8 mouse cellular contexts compared by ENCODE assay signal in genomic region chr2:11776415-11776814, GRCm38 (mm10). TPM values are rescaled to one million over a fixed set of nuclear protein-coding genes. Genes with fewer than 3 reads are reported as not detected.
DNase-seq lines count a peak whose midpoint lies in the region; ATAC-seq and TF ChIP-seq lines count a peak whose summit lies in the region.

No protein-coding gene starts in this region.

- in situ Hi-C loops in ES-E14 (cut with MboI; ENCODE audit: low sequenced_read_pairs in 2 of 2, unreplicated experiment in 2 of 2) = no loop called here

- DNase-seq in heart, adult 18-20 months = no peak
- no peak for DNase-seq in ES-E14 (ENCODE audit: low read depth, low spot score)
- DNase-seq in hindbrain, embryonic 10.5 days (ENCODE audit: low spot score) = no peak
- DNase-seq in midbrain, embryonic 10.5 days (ENCODE audit: low spot score) = no peak
- DNase-seq in cerebellum, adult 8-10 months = no peak
- no peak for DNase-seq in frontal cortex, postnatal 25 days (ENCODE audit: low spot score in 2 of 2)
- DNase-seq in adrenal gland, postnatal 25 days = no peak

- 45% methylated on average over 8 of the region's 8 CpGs for WGBS in heart, embryonic 14.5 days
- WGBS in hindbrain, embryonic 10.5 days = 58% methylated on average over 8 of the region's 8 CpGs
- 56% methylated on average over 8 of the region's 8 CpGs for WGBS in midbrain, embryonic 10.5 days

- H3K27me3 ChIP-seq in heart, embryonic 14.5 days (ENCODE audit: control insufficient read depth, insufficient read depth, low read length) = no peaks in the 10 kb centered on the region
- H3K27me3 ChIP-seq in hindbrain, embryonic 10.5 days (ENCODE audit: insufficient read depth, poor library complexity, severe bottlenecking) = no peaks in the 10 kb centered on the region
- H3K27me3 ChIP-seq in midbrain, embryonic 10.5 days (ENCODE audit: low read depth, poor library complexity, severe bottlenecking) = no peaks in the 10 kb centered on the region

- no peaks in the 10 kb centered on the region for H3K9me3 ChIP-seq in heart, embryonic 14.5 days (ENCODE audit: control insufficient read depth, low read length)
- no peaks in the 10 kb centered on the region for H3K9me3 ChIP-seq in ES-E14 (ENCODE audit: control insufficient read depth, insufficient read depth, low read depth, low read length)
- H3K9me3 ChIP-seq in hindbrain, embryonic 10.5 days = no peaks in the 10 kb centered on the region
- H3K9me3 ChIP-seq in midbrain, embryonic 10.5 days (replicated peaks) = no peaks in the 10 kb centered on the region

- peak overlapping the region; percentile 90 to 92; a peak in 3 of 4 replicates for H3K4me3 ChIP-seq in heart, embryonic 14.5 days (ENCODE audit: control insufficient read depth in 1 of 2, insufficient read depth in 1 of 2, low read depth in 1 of 2, low read length in 2 of 2)
- peak overlapping the region; percentile 90 to 93; a peak in 3 of 4 replicates for H3K4me3 ChIP-seq in ES-E14 (ENCODE audit: insufficient read depth in 1 of 2, low read depth in 1 of 2, low read length in 2 of 2, poor library complexity in 1 of 2, severe bottlenecking in 1 of 2)
- peak overlapping the region; percentile 85 for H3K4me3 ChIP-seq in hindbrain, embryonic 10.5 days
- H3K4me3 ChIP-seq in midbrain, embryonic 10.5 days = peak overlapping the region; percentile 78

- H3K4me2 ChIP-seq in heart, embryonic 14.5 days (ENCODE audit: low read length) = peak overlapping the region; percentile 75

- ATAC-seq in heart, embryonic 14.5 days (ENCODE audit: insufficient number of reproducible peaks, insufficient read depth, low FRiP score, low read depth) = no peak

- H3K4me1 ChIP-seq in heart, embryonic 14.5 days (ENCODE audit: control insufficient read depth in 2 of 2, insufficient read depth in 2 of 2, low read length in 2 of 2) = peaks cover 5 to 33% of the 10 kb centered on the region in 2 experiments; a peak in 3 of 4 replicates
- H3K4me1 ChIP-seq in ES-E14 (ENCODE audit: control insufficient read depth in 2 of 2, insufficient read depth in 2 of 2, low read length in 2 of 2, poor library complexity in 1 of 2) = peaks cover 0 to 5% of the 10 kb centered on the region in 2 experiments; a peak in 1 of 4 replicates
- H3K4me1 ChIP-seq in hindbrain, embryonic 10.5 days (replicated peaks) = peaks cover 32% of the 10 kb centered on the region
- H3K4me1 ChIP-seq in midbrain, embryonic 10.5 days = peaks cover 37% of the 10 kb centered on the region

- peak overlapping the region; percentile 94 for H3K9ac ChIP-seq in heart, embryonic 14.5 days (ENCODE audit: low read length)
- H3K9ac ChIP-seq in ES-E14 (ENCODE audit: insufficient read depth, low read depth, low read length, poor library complexity, severe bottlenecking) = peak overlapping the region; percentile 82; the same call in 1 of the 2 replicates

- H3K27ac ChIP-seq in heart, embryonic 14.5 days (replicated peaks in 1 of 2; ENCODE audit: control insufficient read depth in 1 of 2, insufficient read depth in 1 of 2, low read depth in 2 of 2, low read length in 2 of 2) = peak overlapping the region in 1 of 2 experiments; percentile 96; a peak in 1 of 4 replicates
- no peak overlapping the region for H3K27ac ChIP-seq in ES-E14 (ENCODE audit: insufficient read depth, low read depth, low read length, poor library complexity, severe bottlenecking)
- H3K27ac ChIP-seq in hindbrain, embryonic 10.5 days = peak overlapping the region; percentile 95; the same call in 1 of the 2 replicates
- no peak overlapping the region for H3K27ac ChIP-seq in midbrain, embryonic 10.5 days (replicated peaks)

- peaks cover 20% of the 10 kb centered on the region for H3K36me3 ChIP-seq in heart, embryonic 14.5 days (ENCODE audit: control insufficient read depth, insufficient read depth, low read length)
- peaks cover 6% of the 10 kb centered on the region; the same call in 1 of the 2 replicates for H3K36me3 ChIP-seq in ES-E14 (ENCODE audit: control insufficient read depth, insufficient read depth, low read length, poor library complexity, severe bottlenecking)
- H3K36me3 ChIP-seq in hindbrain, embryonic 10.5 days = peaks cover 20% of the 10 kb centered on the region
- peaks cover 19% of the 10 kb centered on the region for H3K36me3 ChIP-seq in midbrain, embryonic 10.5 days

TF ChIP-seq in ES-E14, 5 proteins besides CTCF, POLR2A, EP300 and RAD21:
- TF ChIP-seq MAFK (IDR thresholded peaks at IDR 0.05; ENCODE audit: insufficient read depth, low read depth, low read length) (no peak), CHD2 (IDR thresholded peaks at IDR 0.05; ENCODE audit: low read depth, low read length) (no peak), ZC3H11A (IDR thresholded peaks at IDR 0.05; ENCODE audit: borderline replicate concordance, low read depth, low read length) (no peak), HCFC1 (IDR thresholded peaks at IDR 0.05; ENCODE audit: borderline replicate concordance, insufficient read depth, low read length) (no peak), ZNF384 (IDR thresholded peaks at IDR 0.05; ENCODE audit: low read depth, low read length) (no peak)

RNA-seq across cellular contexts. Expression of gene Fbh1, which starts 1.0 kb away (rescaled TPM):
- polyA plus RNA-seq in heart, embryonic 14.5 days (2014; fragmentation: Nextera tagmentation; extraction: Ambion mirVana) = 114 and 119 TPM in 2 replicates
- 10 to 100 TPM; 64.8 to 66.2 TPM for total RNA-seq in heart, adult 18-20 months (2021)
- total RNA-seq in ES-E14 (2012; rRNA removed) = 45.3 and 51.3 TPM in 2 replicates
- polyA plus RNA-seq in hindbrain, embryonic 10.5 days (2016; fragmentation: Nextera tagmentation; extraction: Ambion mirVana) = 109 and 113 TPM in 2 replicates
- polyA plus RNA-seq in midbrain, embryonic 10.5 days (2016; fragmentation: Nextera tagmentation; extraction: Ambion mirVana) = 112 and 128 TPM in 2 replicates
- 102 and 111 TPM in 2 replicates for total RNA-seq in adrenal gland, postnatal 25 days (2021)

RNA-seq across cellular contexts. Expression of gene Ankrd16, which starts 1.3 kb away (rescaled TPM):
- 18.7 and 20.1 TPM in 2 replicates for polyA plus RNA-seq in heart, embryonic 14.5 days (2014; fragmentation: Nextera tagmentation; extraction: Ambion mirVana)
- total RNA-seq in heart, adult 18-20 months (2021) = 10 to 100 TPM; 15.3 to 16.7 TPM
- 33.6 and 44.6 TPM in 2 replicates for total RNA-seq in ES-E14 (2012; rRNA removed)
- 48.8 and 50.0 TPM in 2 replicates for polyA plus RNA-seq in hindbrain, embryonic 10.5 days (2016; fragmentation: Nextera tagmentation; extraction: Ambion mirVana)
- polyA plus RNA-seq in midbrain, embryonic 10.5 days (2016; fragmentation: Nextera tagmentation; extraction: Ambion mirVana) = 45.3 and 51.2 TPM in 2 replicates
- 46.3 and 55.7 TPM in 2 replicates for total RNA-seq in adrenal gland, postnatal 25 days (2021)
